Mouse (Mus musculus): ENCODE data around the gene Rsc1a1. TPM values are rescaled to one million over a fixed set of nuclear protein-coding genes. Genes with fewer than 3 reads are reported as not detected.
A peak's percentile ranks its signal among the peaks of the same experiment; 100 is the strongest.

The Rsc1a1 gene
- polyA plus RNA-seq, 1 experiment from 2014 or later, result not detected

- no peaks in the 10 kb centered on the region for H3K4me1 ChIP-seq
- 88% methylated on average over 6 of the region's 6 CpGs for WGBS
- no peak overlapping the region for H3K27ac ChIP-seq
Measured at GRCm38 (mm10) chr4:141651286-141651685, 34.1 kb downstream of the Rsc1a1 start.

GRCm38 (mm10) chr4:141649244-141649643, 36.2 kb downstream of the Rsc1a1 start:
- Histone ChIP-seq H3K27me3 (replicated peaks) (no peaks in the 10 kb centered on the region), H3K9me3 (no peaks in the 10 kb centered on the region), H3K36me3 (no peaks in the 10 kb centered on the region; the same call in 1 of the 2 replicates), H3K4me2 (no peak overlapping the region), H3K4me1 (peaks cover under 1% of the 10 kb centered on the region; the same call in 1 of the 2 replicates), H3K4me3 (replicated peaks) (no peak overlapping the region), H3K9ac (no peak overlapping the region), H3K27ac (no peak overlapping the region)
- no peak for ATAC-seq (ENCODE audit: insufficient read depth, low FRiP score, low read depth)
- WGBS, result 73% methylated on average over 6 of the region's 6 CpGs

More at GRCm38 (mm10) chr4:141651286-141651685, 34.1 kb downstream of the Rsc1a1 start:
- Histone ChIP-seq H3K36me3 (no peaks in the 10 kb centered on the region; the same call in 1 of the 2 replicates), H3K27me3 (replicated peaks) (no peaks in the 10 kb centered on the region), H3K9me3 (no peaks in the 10 kb centered on the region), H3K9ac (no peak overlapping the region), H3K4me2 (no peak overlapping the region), H3K4me3 (replicated peaks) (no peak overlapping the region)
- no peak for ATAC-seq (ENCODE audit: insufficient read depth, low FRiP score, low read depth)

DNA sequence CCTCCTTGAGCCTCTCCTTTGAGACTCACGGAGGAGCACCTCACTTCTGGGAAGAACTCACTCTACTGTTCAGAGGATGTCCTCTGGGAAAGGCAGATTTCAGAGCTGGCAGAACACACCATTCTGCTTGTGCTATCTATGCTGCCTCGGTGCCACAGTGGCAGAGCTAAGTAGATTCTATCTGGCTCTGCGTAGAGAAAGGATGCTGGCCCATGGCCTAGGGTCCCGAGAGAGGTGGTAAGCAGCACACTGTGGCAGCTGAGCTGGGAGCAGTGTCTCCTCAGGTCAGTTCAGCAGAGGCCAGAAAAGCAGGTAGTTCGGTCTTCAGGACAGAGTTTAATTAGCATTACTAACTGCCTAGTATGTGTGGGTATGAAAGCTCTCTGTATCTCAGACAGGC, 37.1 kb downstream of the Rsc1a1 start:
- H3K9ac ChIP-seq, result no peak overlapping the region
- no peak overlapping the region for H3K4me2 ChIP-seq
- ATAC-seq (ENCODE audit: insufficient read depth, low FRiP score, low read depth), result no peak
- H3K4me1 ChIP-seq, result peaks cover 11% of the 10 kb centered on the region
- no peak overlapping the region for H3K4me3 ChIP-seq (replicated peaks)
- WGBS, result 91% methylated on average over 5 of the region's 5 CpGs
- H3K36me3 ChIP-seq, result no peaks in the 10 kb centered on the region; the same call in 1 of the 2 replicates
- no peak overlapping the region for H3K27ac ChIP-seq
- no peaks in the 10 kb centered on the region for H3K9me3 ChIP-seq
- H3K27me3 ChIP-seq (replicated peaks), result no peaks in the 10 kb centered on the region

DNA sequence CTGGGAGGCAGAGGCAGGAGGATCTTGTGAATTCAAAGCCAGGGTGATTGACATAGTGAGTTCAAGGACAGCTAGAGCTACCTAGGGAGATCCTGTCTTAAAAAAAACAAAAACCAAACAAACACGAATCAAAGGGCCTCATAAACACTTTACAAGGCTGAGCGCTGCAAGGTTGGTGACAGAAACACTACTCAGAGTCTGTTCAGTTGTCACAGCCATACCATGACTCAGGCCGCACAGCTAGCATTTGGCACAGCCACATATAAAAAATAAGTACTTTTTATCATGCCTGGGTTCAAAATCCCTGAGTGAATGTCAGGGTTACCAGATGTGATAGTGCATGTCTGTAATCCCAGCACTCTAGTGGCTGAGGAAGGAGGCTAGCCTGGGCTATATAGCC, 38.2 kb downstream of the Rsc1a1 start:
- Histone ChIP-seq H3K9me3 (no peaks in the 10 kb centered on the region), H3K4me2 (no peak overlapping the region), H3K4me1 (peaks cover 19% of the 10 kb centered on the region), H3K27me3 (replicated peaks) (no peaks in the 10 kb centered on the region), H3K4me3 (replicated peaks) (no peak overlapping the region), H3K27ac (no peak overlapping the region), H3K36me3 (no peaks in the 10 kb centered on the region; the same call in 1 of the 2 replicates), H3K9ac (no peak overlapping the region)
- no peak for ATAC-seq (ENCODE audit: insufficient read depth, low FRiP score, low read depth)
- 93% methylated on average over 3 of the region's 3 CpGs for WGBS

DNA sequence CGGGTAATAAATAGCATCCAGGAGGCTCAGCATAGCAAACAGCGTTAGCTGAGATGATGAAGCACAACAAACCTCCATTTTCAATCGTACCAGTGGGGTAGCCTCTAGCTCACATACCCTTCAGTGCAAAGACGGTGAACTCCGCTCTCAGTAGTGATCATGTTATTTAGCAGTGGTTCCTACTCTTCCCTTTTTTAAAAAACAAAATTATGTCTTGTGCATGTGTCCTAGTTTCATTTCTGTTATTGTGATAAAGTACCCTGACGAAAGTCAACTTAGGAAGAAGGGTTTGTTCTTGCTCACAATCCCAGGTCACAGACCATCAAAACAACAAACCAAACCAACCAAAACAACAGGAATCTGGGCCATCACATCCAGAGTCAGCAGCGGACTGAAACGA, 39.4 kb downstream of the Rsc1a1 start:
- H3K4me3 ChIP-seq (replicated peaks), result no peak overlapping the region
- H3K36me3 ChIP-seq, result peaks cover 4% of the 10 kb centered on the region
- no peak overlapping the region for H3K4me2 ChIP-seq
- H3K9me3 ChIP-seq, result no peaks in the 10 kb centered on the region
- no peaks in the 10 kb centered on the region for H3K27me3 ChIP-seq (replicated peaks)
- 91% methylated on average over 8 of the region's 8 CpGs for WGBS
- ATAC-seq (ENCODE audit: insufficient read depth, low FRiP score, low read depth), result no peak
- H3K4me1 ChIP-seq, result peaks cover 19% of the 10 kb centered on the region
- H3K9ac ChIP-seq, result no peak overlapping the region
- no peak overlapping the region for H3K27ac ChIP-seq

DNA sequence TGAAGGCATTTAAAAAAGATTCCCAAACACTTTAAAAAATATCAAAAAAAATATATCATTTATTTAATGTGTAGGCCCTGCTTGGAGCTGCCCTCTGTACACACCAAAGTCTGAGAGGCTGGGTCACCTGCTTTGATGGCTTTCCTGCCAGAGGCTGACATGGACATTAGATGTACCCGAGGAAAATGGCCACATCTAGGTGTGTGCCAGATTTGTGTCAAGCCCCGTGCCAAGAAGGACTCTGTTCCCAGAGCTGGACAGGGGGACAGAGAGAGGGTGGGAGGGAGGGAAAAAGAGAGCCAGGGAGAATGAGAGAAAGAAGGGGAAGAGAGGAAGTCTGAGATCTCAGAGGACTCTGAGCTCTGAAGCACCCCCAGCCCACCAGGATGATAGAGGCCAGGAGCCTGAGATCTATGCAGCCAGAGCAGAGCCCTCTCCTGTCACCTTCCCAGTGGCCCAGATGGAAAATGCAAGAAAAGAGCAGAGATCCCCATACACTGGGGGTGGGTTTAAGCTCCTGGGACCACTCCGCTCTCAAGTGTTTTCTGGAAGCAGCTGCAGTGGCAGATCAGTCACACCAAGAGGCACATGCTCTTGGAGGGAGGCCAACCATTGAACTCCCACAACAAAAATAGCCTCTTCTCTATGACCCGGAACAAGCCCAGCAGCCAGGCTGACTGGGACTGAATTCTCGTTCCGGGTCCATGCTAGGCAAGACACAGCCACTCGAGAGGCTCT, 42.1 kb downstream of the Rsc1a1 start:
- no peak overlapping the region for H3K9ac ChIP-seq
- H3K4me3 ChIP-seq (replicated peaks), result no peak overlapping the region
- H3K9me3 ChIP-seq, result no peaks in the 10 kb centered on the region
- H3K4me2 ChIP-seq, result no peak overlapping the region
- peaks cover 18% of the 10 kb centered on the region for H3K36me3 ChIP-seq
- H3K27me3 ChIP-seq (replicated peaks), result no peaks in the 10 kb centered on the region
- peaks cover 19% of the 10 kb centered on the region for H3K4me1 ChIP-seq
- no peak for ATAC-seq (ENCODE audit: insufficient read depth, low FRiP score, low read depth)
- peak overlapping the region; percentile 54 for H3K27ac ChIP-seq
- 32% methylated on average over 7 of the region's 7 CpGs for WGBS

GRCm38 (mm10) chr4:141641961-141642811, 43.2 kb downstream of the Rsc1a1 start:
- Histone ChIP-seq H3K4me2 (no peak overlapping the region), H3K27me3 (replicated peaks) (no peaks in the 10 kb centered on the region), H3K27ac (no peak overlapping the region), H3K4me1 (peaks cover 19% of the 10 kb centered on the region), H3K4me3 (replicated peaks) (no peak overlapping the region), H3K9me3 (no peaks in the 10 kb centered on the region), H3K36me3 (peaks cover 24% of the 10 kb centered on the region), H3K9ac (no peak overlapping the region)
- WGBS, result 90% methylated on average over 25 of the region's 25 CpGs
- peak; percentile 17; the same call in 1 of the 2 replicates for ATAC-seq (ENCODE audit: insufficient read depth, low FRiP score, low read depth)

- no peak overlapping the region for H3K4me2 ChIP-seq
- no peak overlapping the region for H3K9ac ChIP-seq
- no peak overlapping the region for H3K4me3 ChIP-seq (replicated peaks)
- H3K27me3 ChIP-seq (replicated peaks), result no peaks in the 10 kb centered on the region
- 90% methylated on average over 7 of the region's 7 CpGs for WGBS
- peaks cover 19% of the 10 kb centered on the region for H3K4me1 ChIP-seq
- ATAC-seq (ENCODE audit: insufficient read depth, low FRiP score, low read depth), result no peak
- H3K9me3 ChIP-seq, result no peaks in the 10 kb centered on the region
- no peak overlapping the region for H3K27ac ChIP-seq
- H3K36me3 ChIP-seq, result peaks cover 31% of the 10 kb centered on the region
Measured at GRCm38 (mm10) chr4:141641353-141641771, 44.0 kb downstream of the Rsc1a1 start.

DNA sequence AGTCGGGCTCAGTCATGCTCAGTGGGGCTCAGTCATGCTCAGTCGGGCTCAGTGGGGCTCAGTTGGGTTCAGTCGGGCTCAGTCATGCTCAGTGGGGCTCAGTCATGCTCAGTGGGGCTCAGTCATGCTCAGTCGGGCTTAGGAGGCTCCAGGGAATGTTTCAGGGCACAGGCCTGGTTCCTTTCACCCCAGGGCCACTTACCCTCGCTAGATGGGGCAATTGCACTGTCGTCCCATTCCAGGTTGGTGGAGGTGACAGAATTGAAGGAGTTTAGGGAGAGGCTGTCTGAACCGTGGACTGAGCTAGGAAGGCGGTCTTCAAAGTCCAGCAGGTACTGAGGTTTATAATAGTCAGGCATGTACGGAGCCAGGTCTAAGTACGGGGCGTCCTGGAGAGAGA, 45.9 kb downstream of the Rsc1a1 start:
- Histone ChIP-seq H3K27ac (no peak overlapping the region), H3K4me1 (peaks cover 19% of the 10 kb centered on the region), H3K9ac (no peak overlapping the region), H3K4me2 (no peak overlapping the region), H3K4me3 (replicated peaks) (no peak overlapping the region), H3K27me3 (replicated peaks) (no peaks in the 10 kb centered on the region), H3K9me3 (no peaks in the 10 kb centered on the region), H3K36me3 (peaks cover 33% of the 10 kb centered on the region)
- 79% methylated on average over 11 of the region's 11 CpGs for WGBS
- ATAC-seq (ENCODE audit: insufficient read depth, low FRiP score, low read depth), result no peak

DNA sequence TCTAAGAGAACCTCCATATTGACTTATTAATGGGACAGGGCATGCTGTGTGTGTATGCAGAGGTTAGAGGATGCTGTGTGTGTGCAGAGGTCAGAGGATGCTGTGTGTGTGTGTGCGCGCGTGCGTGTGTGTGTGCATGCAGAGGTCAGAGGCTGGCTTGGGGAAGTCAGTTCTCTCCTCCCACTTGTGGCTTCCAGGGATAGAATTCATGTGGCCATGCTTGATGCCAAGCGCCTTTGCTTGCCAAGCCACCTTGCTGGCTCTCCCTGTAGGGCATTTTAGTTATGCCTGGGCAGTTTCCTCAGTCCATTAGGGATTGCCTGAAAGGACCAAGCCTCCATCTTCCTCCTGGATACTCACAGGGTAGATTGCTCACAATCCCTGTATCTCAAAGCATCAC, 48.7 kb downstream of the Rsc1a1 start:
- no peak overlapping the region for H3K27ac ChIP-seq
- H3K9ac ChIP-seq, result no peak overlapping the region
- WGBS, result 90% methylated on average over 5 of the region's 5 CpGs
- no peaks in the 10 kb centered on the region for H3K4me1 ChIP-seq
- no peak for ATAC-seq (ENCODE audit: insufficient read depth, low FRiP score, low read depth)
- H3K36me3 ChIP-seq, result peaks cover 53% of the 10 kb centered on the region
- H3K4me2 ChIP-seq, result no peak overlapping the region
- no peaks in the 10 kb centered on the region for H3K27me3 ChIP-seq (replicated peaks)
- H3K9me3 ChIP-seq, result no peaks in the 10 kb centered on the region
- no peak overlapping the region for H3K4me3 ChIP-seq (replicated peaks)

DNA sequence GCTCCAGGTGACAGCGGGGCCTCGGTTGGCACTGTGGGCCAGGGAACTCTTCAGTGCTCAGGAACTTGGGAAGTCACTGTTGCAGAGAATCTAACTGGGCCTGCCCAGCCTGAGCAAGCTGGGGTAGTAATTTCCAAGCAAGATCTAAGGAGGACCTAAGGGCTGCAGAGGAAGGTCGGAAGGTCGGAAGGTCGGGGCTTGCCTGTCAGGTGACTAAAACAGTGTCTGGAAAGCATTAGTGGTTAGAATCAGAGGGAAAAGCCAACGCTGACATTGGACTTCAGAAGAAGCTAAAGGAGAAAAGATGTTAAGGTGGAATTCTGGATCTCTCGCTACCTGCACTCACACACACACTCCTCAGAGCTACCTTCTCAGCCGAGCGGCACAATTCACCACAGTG, 49.4 kb downstream of the Rsc1a1 start:
- Histone ChIP-seq H3K4me3 (replicated peaks) (no peak overlapping the region), H3K36me3 (peaks cover 56% of the 10 kb centered on the region), H3K27me3 (replicated peaks) (no peaks in the 10 kb centered on the region), H3K9me3 (no peaks in the 10 kb centered on the region), H3K4me1 (no peaks in the 10 kb centered on the region), H3K4me2 (no peak overlapping the region), H3K9ac (no peak overlapping the region), H3K27ac (no peak overlapping the region)
- no peak for ATAC-seq (ENCODE audit: insufficient read depth, low FRiP score, low read depth)
- 81% methylated on average over 9 of the region's 9 CpGs for WGBS

Measured in stomach, embryonic 15.5 days (tissue).